ENCODE assay signal across 7 mouse cellular contexts in the genomic region with DNA sequence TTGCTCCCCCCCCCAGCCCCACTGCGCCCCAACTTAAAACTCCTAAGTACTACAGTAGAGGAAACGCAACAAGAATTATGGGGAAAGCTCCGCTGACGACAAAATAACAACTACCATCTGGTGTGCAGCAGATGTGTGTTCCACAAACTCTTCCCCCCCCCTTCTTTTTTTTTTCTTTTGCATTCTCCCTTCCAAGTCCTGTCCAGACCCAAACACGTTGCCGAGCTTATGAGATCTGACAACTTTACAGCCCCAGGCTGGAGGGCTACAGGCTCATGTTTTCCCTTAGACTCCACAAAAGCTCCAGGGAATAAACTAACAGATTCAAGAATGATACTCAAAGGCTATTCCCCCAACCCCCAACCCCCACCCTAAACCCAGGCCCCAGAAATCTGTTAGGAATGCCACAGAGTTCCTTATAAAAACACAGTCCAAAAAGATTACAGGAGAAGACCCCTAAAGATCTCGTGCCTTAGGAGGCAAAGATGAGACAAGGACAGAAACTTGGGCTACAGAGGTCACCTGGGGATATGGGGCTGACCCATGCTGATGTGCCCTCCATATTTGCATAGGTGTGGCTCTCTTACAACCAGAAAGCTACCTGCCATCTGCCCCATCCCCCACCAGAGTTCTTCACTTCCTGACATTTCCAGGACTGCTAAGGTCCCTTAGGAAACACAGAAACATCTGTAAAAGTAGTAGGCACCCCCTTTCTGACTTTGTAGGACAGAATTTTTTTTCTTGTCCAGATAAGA.
A peak's percentile ranks its signal among the peaks of the same experiment; 100 is the strongest.
DNase-seq lines count a peak whose midpoint lies in the region; ATAC-seq and TF ChIP-seq lines count a peak whose summit lies in the region.

No protein-coding gene starts in this region.

- TF ChIP-seq CTCF in lung, adult 2 months (IDR thresholded peaks at IDR 0.05; ENCODE audit: insufficient read depth, low read length): no peak

- H3K36me3 ChIP-seq in lung, embryonic 15.5 days: no peaks in the 10 kb centered on the region
- H3K36me3 ChIP-seq in forebrain, embryonic 12.5 days (replicated peaks): no peaks in the 10 kb centered on the region
- no peaks in the 10 kb centered on the region for H3K36me3 ChIP-seq in limb, embryonic 11.5 days (ENCODE audit: control insufficient read depth, insufficient read depth, low read length)
- H3K36me3 ChIP-seq in stomach, embryonic 16.5 days (ENCODE audit: control insufficient read depth, insufficient read depth, low read length): no peaks in the 10 kb centered on the region

- no peak overlapping the region for H3K9ac ChIP-seq in lung, embryonic 15.5 days
- no peak overlapping the region for H3K9ac ChIP-seq in forebrain, embryonic 12.5 days
- H3K9ac ChIP-seq in limb, embryonic 11.5 days (ENCODE audit: low read length): no peak overlapping the region
- H3K9ac ChIP-seq in stomach, embryonic 16.5 days (ENCODE audit: low read length): no peak overlapping the region

- 41% methylated on average over 6 of the region's 7 CpGs for WGBS in lung, embryonic 15.5 days
- WGBS in lung, adult 2 months: 46% methylated on average over 7 of the region's 7 CpGs
- 42% methylated on average over 7 of the region's 7 CpGs for WGBS in forebrain, embryonic 12.5 days
- 5% methylated on average over 7 of the region's 7 CpGs for WGBS in limb, embryonic 11.5 days
- 38% methylated on average over 7 of the region's 7 CpGs for WGBS in stomach, embryonic 16.5 days

- peak; percentile 57; the same call in 1 of the 2 replicates for ATAC-seq in lung, embryonic 15.5 days (ENCODE audit: borderline replicate concordance, extremely low read depth, low FRiP score, low TSS enrichment)
- peak; percentile 57; the same call in 1 of the 2 replicates for ATAC-seq in forebrain, embryonic 12.5 days (ENCODE audit: low FRiP score)
- peak; percentile 91 for ATAC-seq in limb, embryonic 11.5 days (ENCODE audit: insufficient number of reproducible peaks, low FRiP score, low TSS enrichment, low read depth)
- peak; percentile 50; the same call in 1 of the 2 replicates for ATAC-seq in stomach, embryonic 16.5 days (ENCODE audit: insufficient read depth, low FRiP score)

- TF ChIP-seq POLR2A in lung, adult 2 months (IDR thresholded peaks at IDR 0.05; ENCODE audit: borderline replicate concordance, extremely low read depth, low read depth, low read length): no peak

- no peaks in the 10 kb centered on the region for H3K9me3 ChIP-seq in lung, embryonic 15.5 days
- no peaks in the 10 kb centered on the region for H3K9me3 ChIP-seq in forebrain, embryonic 12.5 days
- no peaks in the 10 kb centered on the region for H3K9me3 ChIP-seq in limb, embryonic 11.5 days (ENCODE audit: control insufficient read depth, low read length)
- H3K9me3 ChIP-seq in stomach, embryonic 16.5 days (replicated peaks; ENCODE audit: control insufficient read depth, low read length): no peaks in the 10 kb centered on the region

- peak overlapping the region; percentile 27; the same call in 1 of the 2 replicates for H3K4me2 ChIP-seq in lung, embryonic 15.5 days
- peak overlapping the region; percentile 26; the same call in 1 of the 2 replicates for H3K4me2 ChIP-seq in forebrain, embryonic 12.5 days
- peak overlapping the region; percentile 7; the same call in 1 of the 2 replicates for H3K4me2 ChIP-seq in limb, embryonic 11.5 days (ENCODE audit: low read depth, severe bottlenecking)
- H3K4me2 ChIP-seq in stomach, embryonic 16.5 days (ENCODE audit: low read depth, low read length): peak overlapping the region; percentile 36

- no peak overlapping the region for H3K4me3 ChIP-seq in lung, embryonic 15.5 days
- H3K4me3 ChIP-seq in lung, adult 2 months (replicated peaks; ENCODE audit: extremely low read depth, low read depth, low read length): no peak overlapping the region
- H3K4me3 ChIP-seq in forebrain, embryonic 12.5 days (replicated peaks): no peak overlapping the region
- H3K4me3 ChIP-seq in limb, embryonic 11.5 days (ENCODE audit: low read depth, low read length): no peak overlapping the region
- H3K4me3 ChIP-seq in stomach, embryonic 16.5 days (replicated peaks; ENCODE audit: low read length): no peak overlapping the region

- no peak for DNase-seq in lung, adult 2 months
- DNase-seq in limb, embryonic 11.5 days (ENCODE audit: low spot score): peak; percentile 80
- DNase-seq in adrenal gland, postnatal 4 days (ENCODE audit: low spot score in 2 of 2): no peak
- no peak for DNase-seq in spleen, adult 12 weeks (ENCODE audit: low spot score)

- H3K27ac ChIP-seq in lung, embryonic 15.5 days: peak overlapping the region; percentile 61
- no peak overlapping the region for H3K27ac ChIP-seq in forebrain, embryonic 12.5 days
- 0 out of 2 replicates have a peak overlapping the region, but pooled peaks have one; percentile 45 for H3K27ac ChIP-seq in limb, embryonic 11.5 days (replicated peaks; ENCODE audit: low read depth, low read length)
- H3K27ac ChIP-seq in stomach, embryonic 16.5 days (ENCODE audit: low read length): peak overlapping the region; percentile 62

- no peaks in the 10 kb centered on the region for H3K27me3 ChIP-seq in lung, embryonic 15.5 days
- H3K27me3 ChIP-seq in forebrain, embryonic 12.5 days: no peaks in the 10 kb centered on the region
- no peaks in the 10 kb centered on the region for H3K27me3 ChIP-seq in limb, embryonic 11.5 days (ENCODE audit: control insufficient read depth, insufficient read depth, low read length)
- no peaks in the 10 kb centered on the region for H3K27me3 ChIP-seq in stomach, embryonic 16.5 days (ENCODE audit: control insufficient read depth, insufficient read depth, low read length)

- peaks cover 8% of the 10 kb centered on the region for H3K4me1 ChIP-seq in lung, embryonic 15.5 days
- H3K4me1 ChIP-seq in lung, adult 2 months (ENCODE audit: control insufficient read depth, insufficient read depth, low read length): no peaks in the 10 kb centered on the region
- H3K4me1 ChIP-seq in forebrain, embryonic 12.5 days: peaks cover 19% of the 10 kb centered on the region
- H3K4me1 ChIP-seq in limb, embryonic 11.5 days (ENCODE audit: control insufficient read depth, insufficient read depth, low read length): peaks cover 14% of the 10 kb centered on the region
- peaks cover 8% of the 10 kb centered on the region; the same call in 1 of the 2 replicates for H3K4me1 ChIP-seq in stomach, embryonic 16.5 days (ENCODE audit: control insufficient read depth, insufficient read depth, low read length)
